Mouse (Mus musculus): ENCODE measurements around the gene Aspg. TPM values are rescaled to one million over a fixed set of nuclear protein-coding genes. Genes with fewer than 3 reads are reported as not detected.

The Aspg gene
- polyA plus RNA-seq, 1 experiment from 2014 or later: 26.8 TPM

GRCm38 (mm10) chr12:112100106-112100505 lies 6.4 kb upstream of the Aspg start:
- Histone ChIP-seq H3K9me3 (no peaks in the 10 kb centered on the region), H3K27me3 (replicated peaks) (no peaks in the 10 kb centered on the region), H3K4me3 (replicated peaks) (no peak overlapping the region), H3K4me1 (replicated peaks) (no peaks in the 10 kb centered on the region), H3K36me3 (no peaks in the 10 kb centered on the region), H3K27ac (no peak overlapping the region), H3K9ac (no peak overlapping the region), H3K4me2 (replicated peaks) (no peak overlapping the region)
- WGBS: 69% methylated on average over 4 of the region's 4 CpGs
- ATAC-seq: no peak

- Histone ChIP-seq H3K27me3 (replicated peaks) (no peaks in the 10 kb centered on the region), H3K9me3 (no peaks in the 10 kb centered on the region), H3K4me2 (replicated peaks) (no peak overlapping the region), H3K36me3 (no peaks in the 10 kb centered on the region), H3K27ac (no peak overlapping the region), H3K4me1 (replicated peaks) (no peaks in the 10 kb centered on the region; the same call in 1 of the 2 replicates), H3K9ac (no peak overlapping the region), H3K4me3 (replicated peaks) (no peak overlapping the region)
- ATAC-seq: no peak
- WGBS: 55% methylated on average over 4 of the region's 4 CpGs
Measured at GRCm38 (mm10) chr12:112101045-112101444, 5.4 kb upstream of the Aspg start.

- H3K27me3 ChIP-seq (replicated peaks): no peaks in the 10 kb centered on the region
- no peaks in the 10 kb centered on the region for H3K9me3 ChIP-seq
- no peak overlapping the region for H3K4me2 ChIP-seq (replicated peaks)
- WGBS: 85% methylated on average over 5 of the region's 5 CpGs
- H3K9ac ChIP-seq: no peak overlapping the region
- no peak overlapping the region for H3K4me3 ChIP-seq (replicated peaks)
- peaks cover 8% of the 10 kb centered on the region for H3K4me1 ChIP-seq (replicated peaks)
- ATAC-seq: no peak
- no peak overlapping the region for H3K27ac ChIP-seq
- no peaks in the 10 kb centered on the region for H3K36me3 ChIP-seq
Measured at GRCm38 (mm10) chr12:112103179-112103578, 3.3 kb upstream of the Aspg start.

- Histone ChIP-seq H3K4me3 (replicated peaks) (no peak overlapping the region), H3K27me3 (replicated peaks) (no peaks in the 10 kb centered on the region), H3K4me1 (replicated peaks) (peaks cover 8% of the 10 kb centered on the region), H3K9me3 (no peaks in the 10 kb centered on the region), H3K36me3 (no peaks in the 10 kb centered on the region), H3K4me2 (replicated peaks) (no peak overlapping the region), H3K9ac (no peak overlapping the region), H3K27ac (no peak overlapping the region)
- WGBS: 92% methylated on average over 11 of the region's 11 CpGs
- ATAC-seq: no peak
Measured at GRCm38 (mm10) chr12:112104890-112105289, 1.6 kb upstream of the Aspg start.

- peak overlapping the region; percentile 63 for H3K4me2 ChIP-seq (replicated peaks)
- WGBS: 80% methylated on average over 8 of the region's 8 CpGs
Measured at GRCm38 (mm10) chr12:112107685-112108084, 1.2 kb downstream of the Aspg start.

GRCm38 (mm10) chr12:112108696-112109445 lies 2.4 kb downstream of the Aspg start:
- no peaks in the 10 kb centered on the region for H3K9me3 ChIP-seq
- H3K36me3 ChIP-seq: no peaks in the 10 kb centered on the region
- peak overlapping the region; percentile 63 for H3K4me2 ChIP-seq (replicated peaks)
- H3K4me3 ChIP-seq (replicated peaks): 0 out of 2 replicates have a peak overlapping the region, but pooled peaks have one; percentile 44
- no peaks in the 10 kb centered on the region for H3K27me3 ChIP-seq (replicated peaks)
- no peak overlapping the region for H3K9ac ChIP-seq
- H3K27ac ChIP-seq: peak overlapping the region; percentile 52
- WGBS: 70% methylated on average over 11 of the region's 11 CpGs
- H3K4me1 ChIP-seq (replicated peaks): peaks cover 22% of the 10 kb centered on the region
- ATAC-seq: peak; percentile 55

More at GRCm38 (mm10) chr12:112107685-112108084, 1.2 kb downstream of the Aspg start:
- peak overlapping the region; percentile 41 for H3K9ac ChIP-seq
- 0 out of 2 replicates have a peak overlapping the region, but pooled peaks have one; percentile 48 for H3K27ac ChIP-seq
- peak; percentile 7; the same call in 1 of the 2 replicates for ATAC-seq
- peaks cover 13% of the 10 kb centered on the region for H3K4me1 ChIP-seq (replicated peaks)
- H3K27me3 ChIP-seq (replicated peaks): no peaks in the 10 kb centered on the region
- no peaks in the 10 kb centered on the region for H3K36me3 ChIP-seq
- H3K9me3 ChIP-seq: no peaks in the 10 kb centered on the region
- peak overlapping the region; percentile 44 for H3K4me3 ChIP-seq (replicated peaks)

GRCm38 (mm10) chr12:112109701-112110100 lies 3.2 kb downstream of the Aspg start:
- ATAC-seq: no peak
- H3K27ac ChIP-seq: no peak overlapping the region
- WGBS: 65% methylated on average over 9 of the region's 9 CpGs
- H3K4me3 ChIP-seq (replicated peaks): no peak overlapping the region
- H3K36me3 ChIP-seq: no peaks in the 10 kb centered on the region
- peaks cover 22% of the 10 kb centered on the region for H3K4me1 ChIP-seq (replicated peaks)
- no peak overlapping the region for H3K9ac ChIP-seq
- no peaks in the 10 kb centered on the region for H3K27me3 ChIP-seq (replicated peaks)
- H3K9me3 ChIP-seq: no peaks in the 10 kb centered on the region
- peak overlapping the region; percentile 63; the same call in 1 of the 2 replicates for H3K4me2 ChIP-seq (replicated peaks)

GRCm38 (mm10) chr12:112111323-112111722 lies 4.8 kb downstream of the Aspg start:
- no peak overlapping the region for H3K9ac ChIP-seq
- H3K27me3 ChIP-seq (replicated peaks): no peaks in the 10 kb centered on the region
- no peak overlapping the region for H3K27ac ChIP-seq
- no peaks in the 10 kb centered on the region for H3K36me3 ChIP-seq
- H3K4me1 ChIP-seq (replicated peaks): peaks cover 21% of the 10 kb centered on the region
- no peaks in the 10 kb centered on the region for H3K9me3 ChIP-seq
- WGBS: 78% methylated on average over 5 of the region's 5 CpGs
- H3K4me2 ChIP-seq (replicated peaks): no peak overlapping the region
- no peak overlapping the region for H3K4me3 ChIP-seq (replicated peaks)
- ATAC-seq: no peak

GRCm38 (mm10) chr12:112112235-112112634 lies 5.8 kb downstream of the Aspg start:
- 93% methylated on average over 6 of the region's 6 CpGs for WGBS
- Histone ChIP-seq H3K4me1 (replicated peaks) (peaks cover 19% of the 10 kb centered on the region), H3K9me3 (no peaks in the 10 kb centered on the region), H3K4me2 (replicated peaks) (no peak overlapping the region), H3K9ac (no peak overlapping the region), H3K27me3 (replicated peaks) (no peaks in the 10 kb centered on the region), H3K4me3 (replicated peaks) (no peak overlapping the region), H3K36me3 (no peaks in the 10 kb centered on the region), H3K27ac (no peak overlapping the region)
- ATAC-seq: no peak

GRCm38 (mm10) chr12:112112686-112113396 lies 6.4 kb downstream of the Aspg start:
- ATAC-seq: peak; percentile 48
- Histone ChIP-seq H3K9ac (no peak overlapping the region), H3K27ac (no peak overlapping the region), H3K4me2 (replicated peaks) (no peak overlapping the region), H3K4me3 (replicated peaks) (no peak overlapping the region), H3K36me3 (no peaks in the 10 kb centered on the region), H3K27me3 (replicated peaks) (no peaks in the 10 kb centered on the region), H3K4me1 (replicated peaks) (peaks cover 19% of the 10 kb centered on the region), H3K9me3 (no peaks in the 10 kb centered on the region)
- WGBS: 18% methylated on average over 13 of the region's 13 CpGs

- Histone ChIP-seq H3K4me1 (replicated peaks) (peaks cover 19% of the 10 kb centered on the region), H3K36me3 (no peaks in the 10 kb centered on the region), H3K9ac (no peak overlapping the region), H3K27me3 (replicated peaks) (no peaks in the 10 kb centered on the region), H3K9me3 (no peaks in the 10 kb centered on the region), H3K27ac (no peak overlapping the region), H3K4me3 (replicated peaks) (no peak overlapping the region), H3K4me2 (replicated peaks) (no peak overlapping the region)
- 12% methylated on average over 7 of the region's 7 CpGs for WGBS
- no peak for ATAC-seq
Measured at GRCm38 (mm10) chr12:112113710-112114109, 7.2 kb downstream of the Aspg start.

GRCm38 (mm10) chr12:112117006-112117405 lies 10.5 kb downstream of the Aspg start:
- no peaks in the 10 kb centered on the region for H3K9me3 ChIP-seq
- peaks cover 15% of the 10 kb centered on the region for H3K4me1 ChIP-seq (replicated peaks)
- no peak overlapping the region for H3K4me3 ChIP-seq (replicated peaks)
- H3K4me2 ChIP-seq (replicated peaks): no peak overlapping the region
- ATAC-seq: no peak
- H3K9ac ChIP-seq: no peak overlapping the region
- H3K27me3 ChIP-seq (replicated peaks): no peaks in the 10 kb centered on the region
- H3K36me3 ChIP-seq: no peaks in the 10 kb centered on the region
- no peak overlapping the region; the same call in 1 of the 2 replicates for H3K27ac ChIP-seq
- WGBS: 81% methylated on average over 5 of the region's 5 CpGs

All from intestine, embryonic 15.5 days (tissue).